Mouse (Mus musculus) testis, adult 2 months (tissue): ENCODE measurements around the gene Ptpn23. TPM values are rescaled to one million over a fixed set of nuclear protein-coding genes. Genes with fewer than 3 reads are reported as not detected.
"Not testable (repeated sequence)": the region's sequence is repeated elsewhere in the genome, so short reads cannot be mapped to it uniquely, and the experiment has no call there.

ENCODE experiments used
- H3K27ac ChIP-seq: fragments of 200-500 bp; 2 replicates; pipeline ENCODE4 v1.5.1; 2012; ENCODE audit warnings: low read depth, low read length; ENCODE audit not compliant: control insufficient read depth, insufficient read depth
- H3K27me3 ChIP-seq: fragments of 200-500 bp; 2 replicates; pipeline ENCODE4 v1.6.1; 2012; ENCODE audit warnings: mild to moderate bottlenecking, low read length, moderate library complexity; ENCODE audit not compliant: control insufficient read depth, insufficient read depth
- H3K36me3 ChIP-seq: fragments of 200-500 bp; 2 replicates; pipeline ENCODE4 v1.6.1; 2012; ENCODE audit warnings: mild to moderate bottlenecking, low read length; ENCODE audit not compliant: control insufficient read depth, insufficient read depth
- H3K4me1 ChIP-seq: fragments of 200-500 bp; 2 replicates; pipeline ENCODE4 v1.6.1; 2012; ENCODE audit warnings: low read length; ENCODE audit not compliant: control insufficient read depth, insufficient read depth
- H3K4me3 ChIP-seq: fragments of 200-500 bp; 2 replicates; pipeline ENCODE4 v1.5.1; 2012; ENCODE audit warnings: low read depth, mild to moderate bottlenecking, low read length, moderate library complexity, mixed read lengths; ENCODE audit not compliant: control insufficient read depth
- CTCF ChIP-seq: fragments of 200-500 bp; IDR thresholded peaks from 2 replicates; pipeline ENCODE4 v1.5.1; 2012; ENCODE audit warnings: low read depth, mild to moderate bottlenecking, inconsistent platforms, low read length, moderate library complexity; ENCODE audit not compliant: control insufficient read depth, insufficient read depth, insufficient replicate concordance
- POLR2A ChIP-seq: fragments of 200-500 bp; IDR thresholded peaks from 2 replicates; pipeline ENCODE4 v1.6.1; 2012; ENCODE audit warnings: low read depth, mild to moderate bottlenecking, inconsistent platforms, low read length, moderate library complexity; ENCODE audit not compliant: control insufficient read depth
- polyA plus RNA-seq: library from polyadenylated mRNA; depleted of rRNA; stranded (reverse); fragments of >200 nt; gene quantifications from 2 replicates; pipeline ENCODE4 v1.2.3, GENCODE M21; 2012

Ptpn23 gene
- polyA plus RNA-seq, 1 experiment = 32.3 TPM

- no peaks in the 10 kb centered on the region for H3K27me3 ChIP-seq
- no peak overlapping the region for H3K4me3 ChIP-seq
- peaks cover 7% of the 10 kb centered on the region for H3K4me1 ChIP-seq
- no peaks in the 10 kb centered on the region for H3K36me3 ChIP-seq
- TF ChIP-seq POLR2A (no peak), CTCF (no peak)
- H3K27ac ChIP-seq = no peak overlapping the region
Observed at GRCm38 (mm10) chr9:110379361-110379760, 28.7 kb downstream of the Ptpn23 start.

DNA sequence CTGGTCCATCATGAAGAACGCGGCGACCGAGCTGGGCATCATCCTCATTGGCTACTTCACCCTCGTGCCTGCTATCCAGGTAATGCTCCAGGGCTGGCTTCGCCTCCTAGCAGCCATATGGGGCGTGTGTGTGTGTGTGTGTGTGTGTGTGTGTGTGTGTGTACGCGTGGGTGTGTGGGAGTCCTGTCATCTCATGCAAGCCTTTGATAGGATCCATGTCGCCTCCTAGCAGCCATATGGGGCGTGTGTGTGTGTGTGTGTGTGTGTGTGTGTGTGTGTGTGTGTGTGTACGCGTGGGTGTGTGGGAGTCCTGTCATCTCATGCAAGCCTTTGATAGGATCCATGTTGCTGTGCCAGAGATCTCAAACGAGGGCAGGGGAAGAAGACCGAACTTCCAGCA, 30.4 kb downstream of the Ptpn23 start:
- H3K4me3 ChIP-seq, H3K4me1 ChIP-seq, H3K27ac ChIP-seq, H3K36me3 ChIP-seq, H3K27me3 ChIP-seq: not testable (repeated sequence)

GRCm38 (mm10) chr9:110375668-110376067, 32.3 kb downstream of the Ptpn23 start:
- no peak overlapping the region for H3K27ac ChIP-seq
- H3K36me3 ChIP-seq = no peaks in the 10 kb centered on the region
- H3K4me3 ChIP-seq = no peak overlapping the region
- H3K27me3 ChIP-seq = no peaks in the 10 kb centered on the region
- H3K4me1 ChIP-seq = peaks cover 1% of the 10 kb centered on the region; the same call in 1 of the 2 replicates
- no peak for TF ChIP-seq CTCF
- no peak for TF ChIP-seq POLR2A

DNA sequence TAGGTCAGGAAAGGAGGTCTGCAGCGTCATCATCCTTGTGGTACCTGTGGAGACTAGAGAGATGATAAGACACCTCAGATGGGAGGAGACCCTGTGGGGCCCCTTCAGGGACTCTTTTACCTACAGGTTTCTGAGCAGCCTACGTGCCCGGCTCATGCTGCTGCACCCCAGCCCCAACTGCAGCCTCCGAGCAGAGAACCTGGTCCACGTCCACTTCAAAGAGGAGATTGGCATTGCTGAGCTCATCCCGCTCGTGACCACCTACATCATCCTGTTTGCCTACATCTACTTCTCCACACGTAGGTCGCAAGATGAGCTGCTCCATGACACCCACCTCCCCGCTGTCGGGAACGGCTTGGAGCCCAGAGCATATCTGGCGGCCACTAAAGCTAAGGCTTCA, 34.1 kb downstream of the Ptpn23 start:
- TF ChIP-seq POLR2A (no peak), CTCF (no peak)
- Histone ChIP-seq H3K4me1 (no peaks in the 10 kb centered on the region), H3K27me3 (no peaks in the 10 kb centered on the region), H3K4me3 (no peak overlapping the region), H3K27ac (no peak overlapping the region), H3K36me3 (no peaks in the 10 kb centered on the region)

DNA sequence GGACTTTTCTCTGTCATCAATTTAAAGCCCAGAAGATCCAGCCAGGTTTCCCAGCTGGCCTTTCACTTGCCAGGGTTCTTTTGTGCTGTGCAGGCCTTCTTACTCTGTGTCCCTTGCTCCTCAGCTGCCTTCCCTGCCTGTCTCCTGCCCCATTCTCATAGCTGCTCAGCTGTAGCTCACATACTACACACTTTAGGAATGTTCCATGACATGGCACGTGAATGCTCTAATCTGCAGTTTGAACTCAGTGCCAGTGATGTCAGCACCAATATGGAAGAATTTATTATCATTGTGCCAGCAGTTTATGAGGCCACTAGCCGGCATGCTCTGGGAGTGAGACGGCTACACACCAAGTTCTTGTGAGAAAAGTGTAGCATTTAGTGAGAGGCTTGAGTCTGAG, 38.2 kb downstream of the Ptpn23 start:
- Histone ChIP-seq H3K36me3 (no peaks in the 10 kb centered on the region), H3K4me3 (no peak overlapping the region), H3K27ac (no peak overlapping the region), H3K27me3 (no peaks in the 10 kb centered on the region), H3K4me1 (no peaks in the 10 kb centered on the region)
- TF ChIP-seq POLR2A (no peak), CTCF (no peak)

- no peak for TF ChIP-seq CTCF
- TF ChIP-seq POLR2A = no peak
- H3K27ac ChIP-seq = peak overlapping the region; percentile 32
Observed at GRCm38 (mm10) chr9:110366746-110367145, 41.3 kb downstream of the Ptpn23 start.

GRCm38 (mm10) chr9:110362337-110362736, 45.7 kb downstream of the Ptpn23 start:
- H3K4me3 ChIP-seq = no peak overlapping the region
- no peak overlapping the region for H3K27ac ChIP-seq
- H3K4me1 ChIP-seq = no peaks in the 10 kb centered on the region; the same call in 1 of the 2 replicates
- no peaks in the 10 kb centered on the region for H3K27me3 ChIP-seq
- no peaks in the 10 kb centered on the region for H3K36me3 ChIP-seq
- no peak for TF ChIP-seq CTCF
- no peak for TF ChIP-seq POLR2A

More at GRCm38 (mm10) chr9:110366746-110367145, 41.3 kb downstream of the Ptpn23 start:
- no peaks in the 10 kb centered on the region for H3K36me3 ChIP-seq
- H3K4me1 ChIP-seq = no peaks in the 10 kb centered on the region; the same call in 1 of the 2 replicates
- H3K4me3 ChIP-seq = no peak overlapping the region
- H3K27me3 ChIP-seq = no peaks in the 10 kb centered on the region

- Histone ChIP-seq H3K27me3 (no peaks in the 10 kb centered on the region), H3K36me3 (no peaks in the 10 kb centered on the region), H3K4me3 (no peak overlapping the region), H3K27ac (no peak overlapping the region), H3K4me1 (no peaks in the 10 kb centered on the region; the same call in 1 of the 2 replicates)
- TF ChIP-seq CTCF (no peak), POLR2A (no peak)
Observed at GRCm38 (mm10) chr9:110361299-110361698, 46.7 kb downstream of the Ptpn23 start.
